Mouse (Mus musculus) forebrain, embryonic 10.5 days (tissue): ENCODE data around the gene Barhl1. TPM values are rescaled to one million over a fixed set of nuclear protein-coding genes. Genes with fewer than 3 reads are reported as not detected.

Experiments used
- DNase-seq: peaks from one replicate; pipeline ENCODE4 v3.0.0-alpha.2; 2017; ENCODE audit warnings: low spot score; ENCODE audit errors: extremely low spot score
- H3K27ac ChIP-seq: fragments of 300-500 bp; sonication (generic); 2 replicates; pipeline ENCODE4 v1.5.1; 2016; ENCODE audit warnings: mild to moderate bottlenecking
- H3K27me3 ChIP-seq: fragments of 300-500 bp; sonication (generic); 2 replicates; pipeline ENCODE4 v1.6.1; 2016; ENCODE audit warnings: mild to moderate bottlenecking; ENCODE audit not compliant: poor library complexity, severe bottlenecking
- H3K36me3 ChIP-seq: fragments of 300-500 bp; sonication (generic); replicated peaks from 2 replicates; pipeline ENCODE4 v1.6.1; 2016; ENCODE audit warnings: mild to moderate bottlenecking, moderate library complexity
- H3K4me1 ChIP-seq: fragments of 300-500 bp; sonication (generic); 2 replicates; pipeline ENCODE4 v1.6.1; 2016
- H3K4me3 ChIP-seq: fragments of 300-500 bp; sonication (generic); 2 replicates; pipeline ENCODE4 v1.5.1; 2016; ENCODE audit warnings: mild to moderate bottlenecking, moderate library complexity
- H3K9me3 ChIP-seq: fragments of 300-500 bp; sonication (generic); 2 replicates; pipeline ENCODE4 v1.6.1; 2016; ENCODE audit warnings: mild to moderate bottlenecking, moderate library complexity
- WGBS: fragments of 180-500 bp; shearing (Covaris S2); methylation state at CpG from one replicate; pipeline ENCODE4 v1.1.7; 2016; 5-methylcytosine and 5-hydroxymethylcytosine counted together
- polyA plus RNA-seq: library from polyadenylated mRNA; unstranded; fragments of >200 nt; fragmentation: Nextera tagmentation; extraction: Ambion mirVana; gene quantifications from 2 replicates; pipeline ENCODE4 v1.2.1, GENCODE M21; 2016

Gene Barhl1
- polyA plus RNA-seq, 1 experiment from 2014 or later, result 0.74 TPM

GRCm38 (mm10) chr2:28882826-28883485 is 33.5 kb downstream of the Barhl1 start:
- Histone ChIP-seq H3K27me3 (no peaks in the 10 kb centered on the region), H3K9me3 (no peaks in the 10 kb centered on the region), H3K4me3 (no peak overlapping the region), H3K27ac (no peak overlapping the region), H3K36me3 (peaks cover 76% of the 10 kb centered on the region), H3K4me1 (peaks cover 9% of the 10 kb centered on the region)
- 77% methylated on average over 6 of the region's 6 CpGs for WGBS
- DNase-seq, result no peak

- H3K36me3 ChIP-seq, result peaks cover 76% of the 10 kb centered on the region
- H3K9me3 ChIP-seq, result no peaks in the 10 kb centered on the region
- no peaks in the 10 kb centered on the region for H3K27me3 ChIP-seq
- no peak for DNase-seq
- peaks cover 9% of the 10 kb centered on the region for H3K4me1 ChIP-seq
- H3K27ac ChIP-seq, result no peak overlapping the region
- 95% methylated on average over 3 of the region's 3 CpGs for WGBS
- no peak overlapping the region for H3K4me3 ChIP-seq
Observed at GRCm38 (mm10) chr2:28882047-28882446, 34.4 kb downstream of the Barhl1 start.

- Histone ChIP-seq H3K4me1 (peaks cover 5% of the 10 kb centered on the region; the same call in 1 of the 2 replicates), H3K27ac (no peak overlapping the region), H3K27me3 (no peaks in the 10 kb centered on the region), H3K4me3 (no peak overlapping the region), H3K36me3 (peaks cover 78% of the 10 kb centered on the region), H3K9me3 (no peaks in the 10 kb centered on the region)
- DNase-seq, result no peak
- WGBS, result 94% methylated on average over 3 of the region's 3 CpGs
Observed at GRCm38 (mm10) chr2:28881275-28881674, 35.2 kb downstream of the Barhl1 start.

- Histone ChIP-seq H3K4me1 (no peaks in the 10 kb centered on the region), H3K27ac (no peak overlapping the region), H3K4me3 (no peak overlapping the region), H3K27me3 (no peaks in the 10 kb centered on the region), H3K9me3 (no peaks in the 10 kb centered on the region), H3K36me3 (peaks cover 67% of the 10 kb centered on the region)
- no peak for DNase-seq
- WGBS, result 92% methylated on average over 11 of the region's 11 CpGs
Observed at GRCm38 (mm10) chr2:28875554-28875953, 40.9 kb downstream of the Barhl1 start.

GRCm38 (mm10) chr2:28867495-28867894 is 49.0 kb downstream of the Barhl1 start:
- DNase-seq, result no peak
- no peak overlapping the region for H3K4me3 ChIP-seq
- H3K27me3 ChIP-seq, result no peaks in the 10 kb centered on the region
- 89% methylated on average over 7 of the region's 7 CpGs for WGBS
- H3K9me3 ChIP-seq, result no peaks in the 10 kb centered on the region
- no peaks in the 10 kb centered on the region for H3K4me1 ChIP-seq
- H3K36me3 ChIP-seq, result peaks cover 77% of the 10 kb centered on the region
- no peak overlapping the region for H3K27ac ChIP-seq

- H3K27me3 ChIP-seq, result no peaks in the 10 kb centered on the region
Observed at GRCm38 (mm10) chr2:28863857-28864256, 52.6 kb downstream of the Barhl1 start.

GRCm38 (mm10) chr2:28860678-28861423 is 55.6 kb downstream of the Barhl1 start:
- peaks cover 98% of the 10 kb centered on the region for H3K36me3 ChIP-seq
- no peak overlapping the region for H3K4me3 ChIP-seq

More at GRCm38 (mm10) chr2:28863857-28864256, 52.6 kb downstream of the Barhl1 start:
- H3K4me1 ChIP-seq, result no peaks in the 10 kb centered on the region
- no peak overlapping the region for H3K4me3 ChIP-seq
- no peak overlapping the region for H3K27ac ChIP-seq
- no peaks in the 10 kb centered on the region for H3K9me3 ChIP-seq
- H3K36me3 ChIP-seq, result peaks cover 100% of the 10 kb centered on the region
- no peak for DNase-seq

GRCm38 (mm10) chr2:28859303-28859702 is 57.2 kb downstream of the Barhl1 start:
- WGBS, result 95% methylated on average over 4 of the region's 4 CpGs
- Histone ChIP-seq H3K4me3 (no peak overlapping the region), H3K27ac (no peak overlapping the region), H3K4me1 (no peaks in the 10 kb centered on the region), H3K9me3 (no peaks in the 10 kb centered on the region), H3K36me3 (peaks cover 95% of the 10 kb centered on the region), H3K27me3 (no peaks in the 10 kb centered on the region)
- DNase-seq, result no peak

More at GRCm38 (mm10) chr2:28860678-28861423, 55.6 kb downstream of the Barhl1 start:
- Histone ChIP-seq H3K9me3 (no peaks in the 10 kb centered on the region), H3K4me1 (no peaks in the 10 kb centered on the region), H3K27ac (no peak overlapping the region), H3K27me3 (no peaks in the 10 kb centered on the region)
- no peak for DNase-seq
- 96% methylated on average over 8 of the region's 8 CpGs for WGBS

Other genes starting within 250 kb of the Barhl1 start
- 2.7 and 3.3 TPM in 2 replicates for gene Spaca9, start 216.9 kb downstream of the Barhl1 start, polyA plus RNA-seq
- gene Ak8, start 216.5 kb downstream of the Barhl1 start, polyA plus RNA-seq, result 0.68 and 0.69 TPM in 2 replicates
- gene Gtf3c4, start 76.3 kb downstream of the Barhl1 start, polyA plus RNA-seq, result 22.7 and 24.4 TPM in 2 replicates
- 20.9 and 22.9 TPM in 2 replicates for gene Ddx31, start 76.3 kb downstream of the Barhl1 start, polyA plus RNA-seq
- gene Cfap77, start 138.4 kb upstream of the Barhl1 start, polyA plus RNA-seq, result 0.67 and 0.74 TPM in 2 replicates
- gene Ttf1, start 143.6 kb upstream of the Barhl1 start, polyA plus RNA-seq, result 11.4 and 13.6 TPM in 2 replicates
- gene Setx, start 207.5 kb upstream of the Barhl1 start, polyA plus RNA-seq, result 12.7 and 13.8 TPM in 2 replicates